Mouse (Mus musculus) ovary, adult 18-20 months (tissue): ENCODE data around the gene Abca2.
"Not testable (repeated sequence)": the region's sequence is repeated elsewhere in the genome, so short reads cannot be mapped to it uniquely, and the experiment has no call there.

Experiments
- DNase-seq: peaks from one replicate; pipeline ENCODE4 v3.0.0; 2022; ENCODE audit warnings: low spot score, mixed read lengths

Gene Abca2

DNA sequence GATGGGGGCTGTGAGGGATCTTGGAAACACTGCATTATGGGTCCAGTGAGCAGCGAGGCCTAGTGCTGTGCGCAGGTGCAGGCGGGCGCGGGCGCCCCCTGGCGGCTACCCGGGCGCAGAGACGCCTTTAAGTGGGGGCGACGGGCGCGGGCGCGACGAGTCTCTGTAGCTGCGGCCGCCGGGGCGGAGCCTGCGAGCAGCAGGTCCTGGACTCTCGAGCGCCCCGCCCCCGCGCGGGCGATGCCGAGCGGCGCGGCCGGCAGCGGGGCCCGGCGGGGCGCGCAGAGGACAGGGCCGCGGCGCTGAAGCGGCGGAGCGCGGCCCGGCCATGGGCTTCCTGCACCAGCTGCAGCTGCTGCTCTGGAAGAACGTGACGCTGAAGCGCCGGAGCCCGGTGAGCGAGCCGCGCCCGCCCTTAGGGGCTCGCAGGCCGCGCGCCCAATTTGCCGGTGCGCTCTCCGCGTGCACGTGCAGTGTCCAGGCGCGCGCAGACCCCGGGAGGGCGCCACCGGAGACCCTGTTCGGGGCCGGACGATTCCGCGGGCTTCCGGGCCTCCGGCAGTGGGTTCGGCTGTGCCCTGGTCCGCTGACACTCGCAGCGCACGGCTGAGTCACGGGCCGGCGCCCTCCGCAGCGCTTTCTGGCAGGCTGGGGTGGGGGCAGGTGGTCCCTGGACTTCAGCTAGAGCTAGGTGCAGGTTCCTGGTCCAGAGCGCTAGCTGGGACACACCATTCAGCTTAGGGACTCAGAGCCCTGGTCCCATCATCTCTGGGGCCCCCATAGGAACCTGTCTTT is at the start of gene Abca2:
Abca2 (plus strand) TSS at position 262 of the 795 bp plus-strand sequence.
- peak; percentile 89 for DNase-seq

DNA sequence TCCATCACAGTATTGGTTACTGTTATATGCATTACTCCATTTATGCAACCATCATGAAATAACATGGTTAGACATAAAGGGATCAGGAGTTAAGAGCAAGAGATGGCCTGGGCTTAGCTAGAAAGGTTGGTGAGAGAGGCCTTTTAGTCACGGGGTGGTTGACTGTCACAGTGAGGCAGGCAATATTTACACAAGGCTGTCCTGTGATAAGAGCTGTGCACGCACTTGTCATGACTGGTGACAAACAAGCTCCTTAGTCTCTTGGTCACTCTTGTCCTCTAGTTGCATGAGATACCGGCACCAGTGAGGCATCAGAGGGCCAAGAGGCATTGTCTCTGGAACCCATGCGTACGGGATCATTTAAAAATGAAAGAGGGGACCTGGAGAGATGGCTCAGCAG is 44.0 kb upstream of the Abca2 start:
- DNase-seq, result no peak

DNA sequence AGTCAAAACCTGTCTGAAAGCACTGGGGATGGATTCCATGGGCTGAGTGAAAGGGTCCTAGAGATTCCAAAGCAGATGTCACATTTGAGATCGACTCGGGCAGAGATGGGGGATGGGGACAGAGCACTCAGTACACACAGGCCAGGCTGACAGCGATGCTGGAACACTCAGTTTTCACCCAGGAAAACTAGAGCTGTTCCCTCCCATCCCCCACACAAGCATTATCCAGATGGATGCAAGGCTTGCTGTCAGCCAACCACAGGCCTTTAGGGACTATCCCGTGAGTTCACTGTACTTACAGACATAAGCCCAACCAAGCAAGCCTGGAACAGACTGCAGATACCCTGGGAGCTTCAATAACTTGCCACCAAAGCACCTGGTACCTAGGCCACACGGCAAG is 37.2 kb upstream of the Abca2 start:
- no peak for DNase-seq

DNA sequence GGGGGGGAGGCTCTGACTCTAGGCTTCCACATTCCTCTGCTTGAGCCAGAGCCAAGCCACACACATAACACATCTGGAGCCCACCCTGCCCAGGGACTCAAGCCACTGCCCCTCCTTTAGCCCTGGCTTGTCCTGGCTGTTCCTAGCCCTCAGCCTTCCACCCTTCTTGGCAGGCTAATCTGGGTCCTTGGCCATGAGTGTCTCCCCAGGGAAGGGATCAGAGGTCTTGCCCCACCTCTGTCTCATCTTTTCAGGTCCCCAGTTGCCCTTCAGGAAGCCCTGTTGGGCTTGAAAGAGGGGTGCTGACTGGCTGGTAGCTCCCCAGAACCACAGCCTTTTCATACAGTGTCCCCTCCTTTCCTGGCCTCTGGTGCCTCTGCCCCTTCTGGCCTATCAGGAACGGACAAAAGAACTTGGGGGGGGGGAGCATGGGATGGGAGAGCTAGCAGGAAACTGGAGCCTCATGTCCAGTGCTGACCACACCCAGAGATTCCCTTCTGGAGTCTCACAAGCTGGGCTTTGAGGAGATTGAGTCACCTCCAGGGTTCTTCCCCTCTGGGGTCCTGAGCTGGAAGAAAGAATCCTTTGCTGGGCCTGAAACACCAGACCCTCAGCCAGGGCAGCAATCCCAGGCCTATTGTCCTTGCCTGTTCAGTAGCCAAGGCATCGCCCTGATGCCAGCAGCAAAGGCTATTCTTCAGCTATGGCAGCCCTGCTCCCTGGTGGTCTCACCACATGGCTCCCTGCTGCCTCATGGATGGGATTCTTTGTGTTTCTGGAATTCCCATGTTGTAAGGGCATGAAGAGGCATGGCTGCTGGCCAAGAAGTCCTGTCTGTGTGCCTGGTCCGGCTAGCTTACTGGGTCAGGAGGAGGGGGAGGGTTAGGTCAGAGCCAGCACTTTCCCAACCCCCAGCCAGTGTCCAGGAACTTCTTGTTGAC is 34.0 kb upstream of the Abca2 start:
- no peak for DNase-seq

- no peak for DNase-seq
Observed at GRCm38 (mm10) chr2:25395721-25396596, 32.5 kb upstream of the Abca2 start, which contains the start of gene Entpd2. TSS of gene Entpd2 (plus strand) at chr2:25395874.

DNA sequence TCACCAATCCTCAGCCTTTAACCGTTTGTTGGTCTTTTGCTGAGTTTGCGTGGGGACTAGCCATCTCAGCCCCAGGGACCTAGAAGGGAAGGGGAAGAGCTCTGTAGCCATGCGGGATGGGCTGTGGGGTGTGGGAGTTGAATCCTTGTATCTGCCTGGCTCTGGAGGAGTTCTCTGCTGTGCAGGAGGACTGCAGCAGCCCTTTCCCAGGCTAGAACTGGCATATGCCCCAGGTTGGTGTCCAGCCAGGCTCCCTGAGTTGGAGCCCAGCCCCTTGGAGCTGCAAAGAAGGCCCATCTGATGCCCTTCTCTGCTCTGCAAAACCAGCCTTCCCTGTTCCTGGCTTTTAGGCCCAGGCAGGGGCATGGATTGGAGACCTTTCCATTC is 31.9 kb upstream of the Abca2 start:
- no peak for DNase-seq

DNA sequence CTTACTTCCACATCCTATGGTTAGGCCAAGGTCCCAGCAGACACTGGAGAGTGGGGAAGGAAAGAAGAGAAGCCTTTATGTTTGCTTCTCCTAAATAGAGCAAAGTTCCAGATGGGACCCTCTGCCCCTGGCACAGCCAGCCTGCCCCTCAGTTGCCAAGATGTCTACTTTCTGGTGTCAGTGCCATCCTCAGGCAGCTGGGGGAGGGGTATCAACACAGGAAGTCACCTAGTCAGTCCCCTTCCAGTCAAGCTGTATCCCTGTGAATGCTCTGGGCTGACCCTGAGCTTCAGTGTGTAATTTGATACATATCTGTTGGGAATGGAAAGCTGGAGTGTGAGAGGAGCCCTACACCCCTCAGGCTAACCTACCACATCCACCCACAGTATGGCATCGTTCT is 31.5 kb upstream of the Abca2 start:
- DNase-seq, result no peak

DNA sequence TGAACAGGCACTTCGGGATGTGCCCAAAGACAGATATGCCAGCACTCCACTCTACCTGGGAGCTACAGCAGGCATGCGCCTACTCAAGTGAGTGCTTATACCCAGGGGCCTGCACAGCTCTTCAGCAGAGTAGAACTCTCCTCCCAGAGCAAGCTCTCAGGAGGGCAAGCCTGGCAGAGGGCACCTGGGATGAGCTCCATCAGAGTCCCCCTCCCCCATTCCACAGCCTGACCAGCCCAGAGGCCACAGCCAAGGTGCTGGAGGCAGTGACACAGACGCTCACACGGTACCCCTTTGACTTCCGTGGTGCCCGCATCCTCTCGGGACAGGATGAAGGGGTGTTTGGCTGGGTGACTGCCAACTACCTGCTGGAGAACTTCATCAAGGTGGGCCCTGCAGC is 30.4 kb upstream of the Abca2 start:
- DNase-seq, result no peak

DNA sequence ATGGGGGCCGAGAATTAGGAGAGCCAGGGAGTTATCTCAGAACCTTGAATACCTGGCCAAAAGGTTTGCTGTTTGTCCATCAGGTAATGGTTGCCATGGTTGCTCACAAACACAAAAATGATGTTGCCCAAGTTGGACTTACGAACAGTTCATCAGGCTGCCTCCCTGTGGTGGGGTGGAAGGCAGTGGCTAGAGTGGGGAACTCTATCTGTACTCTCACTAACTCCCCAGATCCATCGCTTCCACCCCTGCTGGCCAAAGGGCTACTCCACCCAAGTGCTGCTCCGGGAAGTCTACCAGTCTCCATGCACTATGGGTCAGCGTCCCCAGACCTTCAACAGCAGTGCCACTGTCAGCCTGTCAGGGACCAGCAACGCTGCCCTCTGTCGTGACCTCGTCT is 29.5 kb upstream of the Abca2 start, which contains the start of gene Npdc1:
Npdc1 (plus strand) TSS at position 301 of the 400 bp plus-strand sequence.
- DNase-seq, result no peak

- DNase-seq, result no peak
Observed at GRCm38 (mm10) chr2:25400291-25400690, 28.2 kb upstream of the Abca2 start.

GRCm38 (mm10) chr2:25400764-25401163 is 27.7 kb upstream of the Abca2 start:
- DNase-seq, result peak; percentile 59

- DNase-seq, result no peak
Observed at GRCm38 (mm10) chr2:25402377-25402971, 26.0 kb upstream of the Abca2 start.

GRCm38 (mm10) chr2:25402972-25403601 is 25.4 kb upstream of the Abca2 start:
- DNase-seq, result peak; percentile 61

DNA sequence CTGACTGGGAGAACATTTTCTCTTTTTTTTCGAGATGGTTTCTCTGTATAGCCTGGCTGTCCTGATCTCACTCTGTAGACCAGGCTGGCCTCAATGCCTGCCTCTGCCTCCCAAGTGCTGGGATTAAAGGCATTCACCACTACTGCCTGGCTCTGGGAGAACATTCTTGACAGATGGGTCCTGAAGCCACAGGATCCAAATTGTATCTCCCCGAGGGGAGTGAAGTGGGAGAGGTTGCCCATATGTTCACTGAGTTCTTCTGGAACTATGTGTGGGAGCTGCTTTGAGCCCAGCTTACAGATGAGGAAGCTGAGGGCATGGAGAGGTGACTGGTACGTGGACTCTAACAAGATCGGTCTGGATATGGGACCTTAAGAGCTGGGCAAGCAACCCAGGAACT is 24.5 kb upstream of the Abca2 start:
- no peak for DNase-seq

DNA sequence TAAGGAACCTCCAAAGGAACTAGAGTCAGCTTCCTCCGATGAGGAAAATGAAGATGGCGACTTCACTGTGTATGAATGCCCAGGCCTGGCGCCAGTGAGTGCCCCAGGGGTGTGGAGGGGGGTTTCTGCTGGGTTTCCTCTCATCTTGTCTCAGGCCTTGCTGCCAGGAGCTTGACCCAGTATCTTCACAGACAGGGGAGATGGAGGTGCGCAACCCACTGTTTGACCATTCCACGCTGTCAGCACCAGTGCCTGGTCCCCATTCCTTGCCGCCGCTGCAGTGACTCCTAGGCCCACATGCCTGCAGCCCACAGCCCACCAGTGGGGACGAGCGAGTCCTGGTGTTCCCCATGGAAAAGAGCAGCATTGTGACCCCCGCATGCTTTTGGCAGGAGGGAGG is 19.6 kb upstream of the Abca2 start:
- DNase-seq, result no peak

DNA sequence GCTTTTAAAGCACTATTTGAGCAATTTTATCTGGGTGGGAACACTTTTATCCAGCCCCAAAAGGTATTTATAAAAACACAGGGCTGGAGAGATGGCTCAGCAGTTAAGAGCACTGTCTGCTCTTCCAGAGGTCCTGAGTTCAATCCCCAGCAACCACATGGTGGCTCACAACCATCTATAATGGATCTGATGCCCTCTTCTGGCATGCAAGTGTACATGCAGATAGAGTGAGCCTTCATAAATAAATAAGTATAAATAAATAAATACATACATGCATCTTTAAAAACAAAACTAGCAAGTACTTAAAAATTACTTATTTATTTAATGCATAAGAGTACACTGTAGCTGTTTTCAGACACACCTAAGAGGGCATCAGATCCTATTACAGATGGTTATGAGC is 15.1 kb upstream of the Abca2 start:
- DNase-seq, result not testable (repeated sequence)

DNA sequence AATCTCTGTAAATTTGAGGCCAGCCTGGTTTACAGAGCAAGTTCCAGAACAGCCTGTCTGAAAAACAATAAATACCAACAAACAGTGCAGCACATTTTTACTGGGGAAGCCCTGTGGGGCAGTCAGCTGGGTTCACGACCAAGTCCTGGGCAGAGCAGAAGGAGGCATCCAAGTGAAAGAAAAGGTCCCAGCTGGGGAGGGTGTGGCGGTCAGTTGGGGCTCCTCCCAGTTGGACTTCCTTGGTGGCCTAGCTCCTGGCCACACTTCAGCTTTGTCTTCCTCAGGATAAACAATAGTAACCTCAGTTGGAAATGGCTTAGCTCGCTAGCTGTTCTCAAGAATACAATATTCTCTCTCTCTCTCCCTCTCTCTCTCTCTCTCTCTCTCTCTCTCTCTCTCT is 11.1 kb upstream of the Abca2 start:
- no peak for DNase-seq

DNA sequence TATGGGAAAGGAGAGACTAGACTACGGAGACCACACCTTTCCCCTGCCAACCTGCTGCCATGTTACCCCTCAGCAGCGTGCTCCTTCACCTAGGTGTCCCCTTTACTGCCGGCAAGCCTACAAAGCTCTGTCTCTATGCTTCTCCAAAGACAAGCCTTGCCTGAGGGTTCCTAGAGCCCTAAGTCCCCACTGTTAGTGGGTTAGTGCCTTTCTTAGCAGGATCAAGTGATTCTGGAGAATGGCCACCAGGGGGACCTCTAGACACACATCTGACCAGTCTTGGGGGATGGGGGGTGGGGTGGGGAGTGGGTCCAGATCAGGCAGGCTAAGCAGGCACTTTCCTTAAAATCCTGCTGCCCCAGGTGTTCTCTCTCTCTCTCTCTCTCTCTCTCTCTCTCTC is 6.6 kb upstream of the Abca2 start:
- no peak for DNase-seq

- no peak for DNase-seq
Observed at GRCm38 (mm10) chr2:25422587-25423410, 5.7 kb upstream of the Abca2 start, which contains the start of gene Fut7. TSS of gene Fut7 (plus strand) at chr2:25423267.

DNA sequence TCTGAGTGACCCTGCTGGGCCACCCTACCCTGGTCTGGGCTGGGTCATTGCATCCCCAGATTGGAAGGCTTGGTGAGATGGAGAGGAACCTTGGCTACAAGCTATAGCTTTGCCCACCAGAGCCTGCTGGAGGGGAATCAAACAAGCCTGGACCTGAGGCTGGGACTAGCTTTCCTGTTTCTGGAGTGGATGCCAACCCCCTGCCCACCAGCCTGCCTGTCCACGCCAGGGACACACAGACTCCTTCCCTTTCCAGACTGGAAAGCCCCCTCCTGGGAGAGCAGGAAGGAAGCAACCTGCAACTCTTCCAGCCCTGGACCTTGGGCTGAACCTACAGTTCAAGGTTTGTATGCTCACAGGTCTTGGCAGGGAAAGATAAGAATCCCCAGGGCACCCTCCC is 4.9 kb upstream of the Abca2 start:
- DNase-seq, result no peak
